Mouse (Mus musculus): ENCODE data around the gene Scarb1. TPM values are rescaled to one million over a fixed set of nuclear protein-coding genes. Genes with fewer than 3 reads are reported as not detected.

The Scarb1 gene
- polyA plus RNA-seq, 1 experiment from 2014 or later: 30.1 TPM

DNA sequence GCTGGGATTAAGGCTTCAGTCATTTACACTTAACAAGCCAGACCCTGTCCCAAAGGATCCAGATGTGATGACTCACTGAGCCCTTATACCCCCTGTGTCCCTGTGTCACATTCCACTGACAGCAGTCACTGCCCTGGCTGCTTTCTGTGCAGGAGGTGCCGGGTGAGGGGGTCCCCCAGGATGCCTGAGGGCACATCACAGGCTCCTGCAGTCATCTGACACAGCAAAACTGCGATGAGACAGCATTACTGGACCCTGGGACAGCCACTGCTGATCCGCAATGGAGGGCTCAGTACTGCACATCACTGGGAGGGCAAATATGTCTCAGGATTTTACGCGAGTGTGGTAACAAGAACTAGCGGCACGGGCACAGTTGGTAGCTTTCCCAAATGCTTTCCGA is 10.2 kb upstream of the Scarb1 start:
- Histone ChIP-seq H3K9me3 (ENCODE audit: control insufficient read depth, low read length) (no peaks in the 10 kb centered on the region), H3K4me2 (replicated peaks; ENCODE audit: low read depth) (no peak overlapping the region), H3K36me3 (ENCODE audit: control insufficient read depth, insufficient read depth, low read length) (no peaks in the 10 kb centered on the region), H3K27me3 (ENCODE audit: control insufficient read depth, insufficient read depth, low read length) (no peaks in the 10 kb centered on the region), H3K4me1 (replicated peaks; ENCODE audit: control insufficient read depth, insufficient read depth) (no peaks in the 10 kb centered on the region), H3K9ac (ENCODE audit: low read length) (no peak overlapping the region), H3K27ac (replicated peaks) (no peak overlapping the region), H3K4me3 (ENCODE audit: low read depth, low read length) (no peak overlapping the region)
- TF ChIP-seq CTCF (IDR thresholded peaks at IDR 0.05; ENCODE audit: low read depth) (no peak), EP300 (optimal IDR thresholded peaks at IDR 0.05) (no peak)
- ATAC-seq (ENCODE audit: low FRiP score, low TSS enrichment) (no peak), DNase-seq (ENCODE audit: low spot score) (no peak)
- WGBS: 77% methylated on average over 8 of the region's 8 CpGs

DNA sequence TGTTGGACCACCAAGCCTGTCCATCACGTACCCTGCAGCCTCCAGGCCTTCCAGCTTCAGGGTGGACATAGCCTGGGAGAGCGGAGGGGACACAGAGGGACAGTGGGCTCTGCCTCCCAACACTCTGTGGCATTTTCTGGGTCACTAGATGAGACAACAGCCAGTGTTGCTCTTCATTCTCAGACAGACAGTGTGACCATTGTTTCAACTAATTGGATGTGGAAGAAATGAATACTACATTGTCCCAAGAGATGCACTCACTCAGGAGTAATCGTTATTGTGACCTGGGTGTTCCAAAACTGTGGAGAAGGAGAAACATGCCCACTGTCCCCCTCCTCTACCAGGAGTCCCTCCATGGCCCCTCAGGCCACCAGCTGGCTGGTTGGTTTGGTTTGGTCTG is 8.5 kb upstream of the Scarb1 start:
- Histone ChIP-seq H3K36me3 (ENCODE audit: control insufficient read depth, insufficient read depth, low read length) (no peaks in the 10 kb centered on the region), H3K4me3 (ENCODE audit: low read depth, low read length) (no peak overlapping the region), H3K9me3 (ENCODE audit: control insufficient read depth, low read length) (no peaks in the 10 kb centered on the region), H3K27ac (replicated peaks) (no peak overlapping the region), H3K4me1 (replicated peaks; ENCODE audit: control insufficient read depth, insufficient read depth) (no peaks in the 10 kb centered on the region), H3K27me3 (ENCODE audit: control insufficient read depth, insufficient read depth, low read length) (no peaks in the 10 kb centered on the region), H3K4me2 (replicated peaks; ENCODE audit: low read depth) (no peak overlapping the region), H3K9ac (ENCODE audit: low read length) (no peak overlapping the region)
- WGBS: 79% methylated on average over 3 of the region's 3 CpGs
- DNase-seq (ENCODE audit: low spot score) (no peak), ATAC-seq (ENCODE audit: low FRiP score, low TSS enrichment) (no peak)
- TF ChIP-seq CTCF (IDR thresholded peaks at IDR 0.05; ENCODE audit: low read depth) (no peak), EP300 (optimal IDR thresholded peaks at IDR 0.05) (no peak)

DNA sequence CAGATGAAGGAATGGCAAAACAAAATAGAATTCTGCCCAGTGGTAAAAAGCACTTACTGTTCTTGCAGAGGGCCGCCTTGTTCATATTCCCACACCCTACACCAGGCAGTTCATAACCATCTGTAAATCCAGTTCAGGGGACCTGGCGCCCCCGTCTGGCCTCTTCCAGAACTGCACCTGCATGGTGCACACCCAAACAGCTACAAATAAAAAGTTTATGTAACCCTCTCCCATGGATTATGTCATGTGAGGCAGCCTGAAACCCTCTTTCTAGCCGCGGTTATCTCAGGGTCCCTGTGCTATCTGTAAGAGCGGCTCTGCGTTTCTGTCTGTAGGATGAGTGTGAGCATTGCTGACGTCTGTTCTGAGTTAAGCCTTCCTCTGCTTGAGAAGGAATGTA is 7.6 kb upstream of the Scarb1 start:
- DNase-seq (ENCODE audit: low spot score) (peak; percentile 65), ATAC-seq (ENCODE audit: low FRiP score, low TSS enrichment) (peak; percentile 43; the same call in 1 of the 2 replicates)
- H3K36me3 ChIP-seq (ENCODE audit: control insufficient read depth, insufficient read depth, low read length): no peaks in the 10 kb centered on the region

DNA sequence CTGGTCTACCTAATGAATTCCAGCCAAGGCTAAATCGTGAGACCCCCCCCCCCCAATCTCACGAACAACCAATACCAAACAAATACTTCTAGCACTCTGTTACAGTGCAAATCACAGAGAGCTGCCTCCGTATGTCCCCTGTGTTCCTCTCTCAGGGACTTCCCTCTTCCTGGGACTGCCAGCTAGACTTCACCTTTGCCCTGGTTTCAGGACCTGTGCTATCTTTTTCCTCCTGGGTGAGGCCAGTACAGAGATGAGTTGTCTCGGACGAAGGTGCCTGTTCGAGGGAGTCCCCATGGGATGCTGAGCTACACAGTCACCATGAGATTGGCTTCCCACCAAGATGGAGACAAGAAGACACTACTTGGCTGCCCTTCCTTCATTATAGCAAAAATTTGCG is 7.2 kb upstream of the Scarb1 start:
- H3K9me3 ChIP-seq (ENCODE audit: control insufficient read depth, low read length): no peaks in the 10 kb centered on the region
- no peaks in the 10 kb centered on the region for H3K4me1 ChIP-seq (replicated peaks; ENCODE audit: control insufficient read depth, insufficient read depth)
- H3K4me2 ChIP-seq (replicated peaks; ENCODE audit: low read depth): no peak overlapping the region
- peak; percentile 84 for ATAC-seq (ENCODE audit: low FRiP score, low TSS enrichment)
- no peaks in the 10 kb centered on the region for H3K36me3 ChIP-seq (ENCODE audit: control insufficient read depth, insufficient read depth, low read length)
- H3K27ac ChIP-seq (replicated peaks): no peak overlapping the region
- no peak overlapping the region for H3K4me3 ChIP-seq (ENCODE audit: low read depth, low read length)
- no peaks in the 10 kb centered on the region for H3K27me3 ChIP-seq (ENCODE audit: control insufficient read depth, insufficient read depth, low read length)
- TF ChIP-seq CTCF (IDR thresholded peaks at IDR 0.05; ENCODE audit: low read depth) (no peak), EP300 (optimal IDR thresholded peaks at IDR 0.05) (no peak)
- WGBS: 61% methylated on average over 7 of the region's 7 CpGs
- no peak overlapping the region for H3K9ac ChIP-seq (ENCODE audit: low read length)
- no peak for DNase-seq (ENCODE audit: low spot score)

More for the DNA sequence above, 7.6 kb upstream of the Scarb1 start:
- Histone ChIP-seq H3K9me3 (ENCODE audit: control insufficient read depth, low read length) (no peaks in the 10 kb centered on the region), H3K9ac (ENCODE audit: low read length) (no peak overlapping the region), H3K4me3 (ENCODE audit: low read depth, low read length) (no peak overlapping the region), H3K4me1 (replicated peaks; ENCODE audit: control insufficient read depth, insufficient read depth) (no peaks in the 10 kb centered on the region), H3K27ac (replicated peaks) (no peak overlapping the region), H3K4me2 (replicated peaks; ENCODE audit: low read depth) (no peak overlapping the region), H3K27me3 (ENCODE audit: control insufficient read depth, insufficient read depth, low read length) (no peaks in the 10 kb centered on the region)
- WGBS: 37% methylated on average over 8 of the region's 8 CpGs
- TF ChIP-seq EP300 (optimal IDR thresholded peaks at IDR 0.05) (no peak), CTCF (IDR thresholded peaks at IDR 0.05; ENCODE audit: low read depth) (peak; percentile 77)

DNA sequence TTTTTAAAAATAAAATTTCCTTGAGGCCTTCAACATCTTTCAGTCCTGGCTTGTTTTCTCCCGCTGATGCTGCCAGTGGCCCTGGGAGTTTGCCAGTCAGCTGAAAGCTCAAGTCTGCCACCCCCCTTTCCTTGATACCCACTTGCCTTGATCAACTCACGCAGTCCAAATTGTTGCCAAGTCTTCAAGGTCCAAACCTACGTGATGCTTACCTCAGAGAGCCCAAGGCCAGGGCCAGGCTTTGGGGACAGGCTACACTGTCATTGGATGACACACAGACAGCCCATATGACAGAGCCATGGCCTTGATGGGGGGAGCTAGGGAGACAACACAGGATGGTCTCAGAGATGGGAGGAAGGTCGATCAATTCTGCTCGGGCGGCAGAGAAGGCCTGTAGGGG is 3.4 kb upstream of the Scarb1 start:
- peaks cover 7% of the 10 kb centered on the region for H3K4me1 ChIP-seq (replicated peaks; ENCODE audit: control insufficient read depth, insufficient read depth)
- no peak overlapping the region for H3K4me2 ChIP-seq (replicated peaks; ENCODE audit: low read depth)
- ATAC-seq (ENCODE audit: low FRiP score, low TSS enrichment) (no peak), DNase-seq (ENCODE audit: low spot score) (no peak)
- WGBS: 91% methylated on average over 6 of the region's 6 CpGs
- no peak for TF ChIP-seq CTCF (IDR thresholded peaks at IDR 0.05; ENCODE audit: low read depth)
- no peak for TF ChIP-seq EP300 (optimal IDR thresholded peaks at IDR 0.05)
- no peak overlapping the region for H3K4me3 ChIP-seq (ENCODE audit: low read depth, low read length)
- no peaks in the 10 kb centered on the region for H3K36me3 ChIP-seq (ENCODE audit: control insufficient read depth, insufficient read depth, low read length)
- no peak overlapping the region for H3K9ac ChIP-seq (ENCODE audit: low read length)
- H3K27ac ChIP-seq (replicated peaks): no peak overlapping the region
- no peaks in the 10 kb centered on the region for H3K27me3 ChIP-seq (ENCODE audit: control insufficient read depth, insufficient read depth, low read length)
- H3K9me3 ChIP-seq (ENCODE audit: control insufficient read depth, low read length): no peaks in the 10 kb centered on the region

DNA sequence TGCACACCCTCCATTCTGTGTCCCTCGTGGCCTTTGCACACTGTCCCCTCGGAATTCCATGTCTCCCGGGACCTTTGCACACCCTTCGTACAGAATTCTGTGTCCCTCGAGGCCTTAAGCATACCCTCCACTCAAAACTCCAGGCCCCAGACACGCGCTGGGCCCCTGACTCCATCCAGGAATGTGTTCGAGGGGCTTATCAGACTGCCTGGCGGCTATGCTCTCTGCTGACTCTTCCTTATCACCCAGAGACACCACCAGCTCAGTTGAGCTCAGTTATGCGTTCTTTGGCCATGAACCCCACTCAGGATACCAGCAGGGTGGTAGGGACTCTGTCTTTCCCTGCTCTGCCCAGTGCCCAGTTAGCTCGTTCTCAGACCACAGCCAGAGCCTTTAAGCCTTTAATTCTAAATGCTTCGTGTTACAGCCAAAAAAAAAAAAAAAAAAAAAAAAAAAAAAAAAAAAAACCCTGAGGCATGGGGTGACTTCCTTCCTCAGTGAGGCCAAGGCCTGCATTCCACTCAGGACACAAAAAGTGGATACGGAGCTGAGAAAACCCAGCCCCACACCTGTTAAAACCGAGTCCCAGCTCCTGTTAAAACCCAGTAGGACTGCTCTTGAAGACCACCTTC is 681 bp upstream of the Scarb1 start:
- H3K9ac ChIP-seq (ENCODE audit: low read length): peak overlapping the region; percentile 75; the same call in 1 of the 2 replicates

More for the DNA sequence above, 681 bp upstream of the Scarb1 start:
- Histone ChIP-seq H3K4me1 (replicated peaks; ENCODE audit: control insufficient read depth, insufficient read depth) (peaks cover 7% of the 10 kb centered on the region), H3K4me2 (replicated peaks; ENCODE audit: low read depth) (peak overlapping the region; percentile 96), H3K27me3 (ENCODE audit: control insufficient read depth, insufficient read depth, low read length) (no peaks in the 10 kb centered on the region), H3K4me3 (ENCODE audit: low read depth, low read length) (peak overlapping the region; percentile 76; the same call in 1 of the 2 replicates), H3K36me3 (ENCODE audit: control insufficient read depth, insufficient read depth, low read length) (no peaks in the 10 kb centered on the region), H3K9me3 (ENCODE audit: control insufficient read depth, low read length) (no peaks in the 10 kb centered on the region), H3K27ac (replicated peaks) (no peak overlapping the region)
- no peak for TF ChIP-seq EP300 (optimal IDR thresholded peaks at IDR 0.05)
- no peak for TF ChIP-seq CTCF (IDR thresholded peaks at IDR 0.05; ENCODE audit: low read depth)
- ATAC-seq (ENCODE audit: low FRiP score, low TSS enrichment) (no peak), DNase-seq (ENCODE audit: low spot score) (no peak)
- 50% methylated on average over 14 of the region's 14 CpGs for WGBS
